Mouse (Mus musculus) heart, adult 2 months (tissue): ENCODE data around the gene Lpxn. TPM values are rescaled to one million over a fixed set of nuclear protein-coding genes. Genes with fewer than 3 reads are reported as not detected.
A peak's percentile ranks its signal among the peaks of the same experiment; 100 is the strongest.

ENCODE experiments used
- DNase-seq, 2 experiments: peaks; one replicate each; pipeline ENCODE4 v3.0.0; 2021
- H3K27ac ChIP-seq: fragments of 200-600 bp; 2 replicates; pipeline ENCODE4 v1.8.1; 2022
- H3K27me3 ChIP-seq: fragments of 200-500 bp; 2 replicates; pipeline ENCODE4 v1.6.1; 2012; ENCODE audit warnings: mild to moderate bottlenecking, low read length, inconsistent platforms, mixed read lengths; ENCODE audit not compliant: control insufficient read depth, insufficient read depth
- H3K36me3 ChIP-seq: fragments of 200-500 bp; 2 replicates; pipeline ENCODE4 v1.6.1; 2012; ENCODE audit warnings: low read length, inconsistent platforms; ENCODE audit not compliant: control insufficient read depth, insufficient read depth
- H3K4me1 ChIP-seq: fragments of 200-500 bp; 2 replicates; pipeline ENCODE4 v1.6.1; 2011; ENCODE audit warnings: low read length; ENCODE audit not compliant: control insufficient read depth, insufficient read depth
- H3K4me3 ChIP-seq: fragments of 200-600 bp; 2 replicates; pipeline ENCODE4 v1.8.1; 2022
- H3K79me2 ChIP-seq: fragments of 200-500 bp; replicated peaks from 2 replicates; pipeline ENCODE4 v1.6.1; 2012; ENCODE audit warnings: mild to moderate bottlenecking, inconsistent platforms, low read length, moderate library complexity, mixed read lengths; ENCODE audit not compliant: control insufficient read depth, insufficient read depth
- H3K9ac ChIP-seq: fragments of 200-500 bp; 2 replicates; pipeline ENCODE4 v1.6.1; 2012; ENCODE audit warnings: low read depth, mild to moderate bottlenecking, control low read depth, inconsistent platforms, low read length, mixed read lengths
- CTCF ChIP-seq: fragments of 200-600 bp; IDR thresholded peaks from 2 replicates; pipeline ENCODE4 v1.8.1; 2022; ENCODE audit warnings: antibody characterized with exemption, mild to moderate bottlenecking, moderate library complexity
- EP300 ChIP-seq: fragments of 200-500 bp; IDR thresholded peaks from 2 replicates; pipeline ENCODE4 v1.6.1; 2011; ENCODE audit warnings: low read depth, low read length, control low read depth; ENCODE audit not compliant: insufficient read depth
- POLR2A ChIP-seq: fragments of 200-500 bp; IDR thresholded peaks from 2 replicates; pipeline ENCODE4 v1.6.1; 2011; ENCODE audit warnings: mild to moderate bottlenecking, low read depth, low read length, control low read depth; ENCODE audit not compliant: insufficient read depth
- WGBS: fragments of 180-500 bp; shearing (Covaris S2); methylation state at CpG from one replicate; pipeline ENCODE4 v1.1.7; 2018; 5-methylcytosine and 5-hydroxymethylcytosine counted together
- intact Hi-C: fragments of 180-260 bp; cut with DNase I; formaldehyde crosslinking; loops from one replicate; pipeline ENCODE4 v1.15.1; 2025
- polyA plus RNA-seq: library from polyadenylated mRNA; depleted of rRNA; stranded (reverse); fragments of >200 nt; gene quantifications from 2 replicates; pipeline ENCODE4 v1.2.3, GENCODE M21; 2012; rRNA removed
- total RNA-seq, 2 experiments: library from RNA; stranded (reverse); gene quantifications; 2 replicates each; pipeline ENCODE4 v1.2.3; 2021

The Lpxn gene
- total and polyA plus RNA-seq, 3 experiments: 0.91 to 1.3 (median 0.97) TPM

- no peak for DNase-seq
- Histone ChIP-seq H3K27me3 (no peaks in the 10 kb centered on the region), H3K9ac (no peak overlapping the region), H3K4me1 (no peaks in the 10 kb centered on the region), H3K79me2 (no peaks in the 10 kb centered on the region), H3K4me3 (no peak overlapping the region), H3K27ac (no peak overlapping the region), H3K36me3 (no peaks in the 10 kb centered on the region)
- 51% methylated on average over 2 of the region's 2 CpGs for WGBS
- no peak for TF ChIP-seq EP300
- TF ChIP-seq POLR2A: no peak
- TF ChIP-seq CTCF: no peak
- intact Hi-C loops: no loop called here
Observed at GRCm38 (mm10) chr19:12830823-12831430, 34.9 kb downstream of the Lpxn start.

- Histone ChIP-seq H3K27ac (no peak overlapping the region), H3K27me3 (no peaks in the 10 kb centered on the region), H3K79me2 (no peaks in the 10 kb centered on the region), H3K4me1 (no peaks in the 10 kb centered on the region), H3K4me3 (no peak overlapping the region), H3K36me3 (no peaks in the 10 kb centered on the region), H3K9ac (no peak overlapping the region)
- DNase-seq: no peak
- 69% methylated on average over 1 of the region's 1 CpGs for WGBS
- intact Hi-C loops: no loop called here
- TF ChIP-seq POLR2A (no peak), CTCF (no peak), EP300 (no peak)
Observed at GRCm38 (mm10) chr19:12831559-12831958, 35.6 kb downstream of the Lpxn start.

- intact Hi-C loops: no loop called here
- 65% methylated on average over 3 of the region's 3 CpGs for WGBS
- TF ChIP-seq CTCF (no peak), EP300 (no peak), POLR2A (no peak)
- Histone ChIP-seq H3K4me3 (no peak overlapping the region), H3K27ac (no peak overlapping the region), H3K79me2 (no peaks in the 10 kb centered on the region), H3K27me3 (no peaks in the 10 kb centered on the region), H3K36me3 (no peaks in the 10 kb centered on the region), H3K4me1 (no peaks in the 10 kb centered on the region), H3K9ac (no peak overlapping the region)
- peak in 1 of 2 experiments; percentile 5 for DNase-seq
Observed at GRCm38 (mm10) chr19:12833625-12834024, 37.6 kb downstream of the Lpxn start.

DNA sequence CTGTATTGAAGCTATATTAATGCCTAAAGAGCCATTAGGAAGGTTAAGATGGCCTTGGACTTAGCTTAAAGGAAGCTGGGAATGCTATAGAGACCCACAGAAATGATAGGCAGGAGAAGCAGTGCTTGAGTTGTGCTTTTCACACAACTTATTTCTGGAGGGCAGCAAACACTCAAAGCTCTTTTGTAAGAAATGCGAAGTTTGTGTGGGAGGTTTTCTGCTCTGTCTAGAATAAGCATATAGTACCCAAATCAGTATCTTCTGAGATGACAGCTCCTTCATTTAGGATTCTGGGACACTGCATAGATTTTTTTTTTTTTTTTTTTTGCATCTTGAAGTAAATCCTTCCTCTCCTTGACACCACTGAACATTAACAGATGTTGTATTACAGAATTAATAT lies 42.5 kb downstream of the Lpxn start:
- DNase-seq: no peak
- WGBS: 61% methylated on average over 1 of the region's 1 CpGs
- H3K9ac ChIP-seq: no peak overlapping the region
- no peak overlapping the region for H3K4me3 ChIP-seq
- H3K79me2 ChIP-seq: no peaks in the 10 kb centered on the region
- intact Hi-C loops: no loop called here
- no peaks in the 10 kb centered on the region for H3K4me1 ChIP-seq
- H3K36me3 ChIP-seq: no peaks in the 10 kb centered on the region
- no peak overlapping the region for H3K27ac ChIP-seq
- TF ChIP-seq EP300: no peak
- no peak for TF ChIP-seq POLR2A
- no peak for TF ChIP-seq CTCF
- no peaks in the 10 kb centered on the region for H3K27me3 ChIP-seq

DNA sequence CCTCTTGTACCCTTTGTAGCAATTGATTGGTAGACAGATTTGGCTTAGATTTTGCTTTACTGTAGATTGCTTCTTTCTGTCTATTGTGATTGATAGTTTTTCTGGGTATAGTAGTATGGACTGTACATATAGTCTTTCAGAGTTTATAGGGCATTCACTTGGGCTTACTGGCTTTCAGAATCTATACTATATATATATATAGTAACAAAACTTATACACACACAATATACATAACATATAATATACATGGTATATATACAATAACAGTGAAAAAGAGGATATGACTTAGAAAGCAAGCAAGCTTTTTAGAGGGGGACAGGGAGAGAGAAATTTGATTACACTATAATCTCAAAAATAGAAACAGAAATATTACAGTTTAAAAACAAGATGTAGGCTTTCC lies 50.4 kb downstream of the Lpxn start, which contains the start of gene Gm5244:
Gene Gm5244, plus strand, starts transcription at position 301 of the 400 bp plus-strand sequence.
- no peak for TF ChIP-seq CTCF
- no peak for TF ChIP-seq POLR2A
- TF ChIP-seq EP300: no peak
- DNase-seq: no peak
- Histone ChIP-seq H3K27ac (no peak within 1 kb of the TSS), H3K27me3 (no peaks in the 10 kb centered on the region), H3K36me3 (no peaks in the 10 kb centered on the region), H3K9ac (no peak within 1 kb of the TSS), H3K79me2 (no peaks in the 10 kb centered on the region), H3K4me1 (no peaks in the 10 kb centered on the region), H3K4me3 (no peak within 1 kb of the TSS)
- intact Hi-C loops: no loop called here

DNA sequence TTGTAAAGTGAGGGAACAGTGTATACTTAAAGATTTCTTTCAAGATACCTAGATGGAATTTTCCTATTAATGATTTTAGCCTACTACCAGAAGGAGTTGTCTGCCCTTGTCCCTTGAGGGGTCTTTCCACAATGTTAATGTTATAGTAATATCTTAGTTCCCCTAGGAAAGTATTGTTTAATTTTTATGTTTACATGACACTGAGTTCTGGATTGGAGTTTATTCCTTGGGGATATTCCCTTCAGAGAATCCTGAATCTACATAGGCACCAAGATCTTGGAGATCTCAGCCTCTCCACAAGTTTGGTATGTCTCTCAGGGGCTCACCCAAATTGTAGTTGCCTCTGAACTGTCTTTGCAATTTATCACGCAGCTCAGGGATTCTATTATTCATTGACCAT lies 61.0 kb downstream of the Lpxn start, which contains the start of gene Olfr1444:
Gene Olfr1444, plus strand, starts transcription at position 301 of the 400 bp plus-strand sequence.
- intact Hi-C loops: no loop called here

More for the DNA sequence above, 61.0 kb downstream of the Lpxn start, which contains the start of gene Olfr1444:
- Histone ChIP-seq H3K4me3 (no peak within 1 kb of the TSS), H3K79me2 (no peaks in the 10 kb centered on the region), H3K9ac (no peak within 1 kb of the TSS), H3K27me3 (no peaks in the 10 kb centered on the region), H3K36me3 (no peaks in the 10 kb centered on the region), H3K27ac (no peak within 1 kb of the TSS), H3K4me1 (no peaks in the 10 kb centered on the region)
- 55% methylated on average over 1 of the region's 1 CpGs for WGBS
- no peak for DNase-seq
- TF ChIP-seq POLR2A (no peak), EP300 (no peak), CTCF (no peak)

Other genes starting within 250 kb of the Lpxn start
- gene Gm4952, start 196.2 kb upstream of the Lpxn start, total RNA-seq: not detected
- gene Gm4952, start 196.2 kb upstream of the Lpxn start, polyA plus RNA-seq: not detected in 2 replicates
- not detected for gene Glyat, start 162.9 kb upstream of the Lpxn start, total RNA-seq
- gene Glyat, start 162.9 kb upstream of the Lpxn start, polyA plus RNA-seq: 0.20 TPM in 1 of 2 replicates, not detected in the other
- not detected for gene Olfr1442, start 125.8 kb upstream of the Lpxn start, total RNA-seq
- gene Olfr1442, start 125.8 kb upstream of the Lpxn start, polyA plus RNA-seq: not detected in 2 replicates
- gene Olfr1443, start 118.1 kb upstream of the Lpxn start, total RNA-seq: not detected
- gene Olfr1443, start 118.1 kb upstream of the Lpxn start, polyA plus RNA-seq: not detected in 2 replicates
- not detected for gene Keg1, start 100.4 kb upstream of the Lpxn start, total RNA-seq
- 0.10 TPM in 1 of 2 replicates, not detected in the other for gene Keg1, start 100.4 kb upstream of the Lpxn start, polyA plus RNA-seq
- gene Cntf, start 30.6 kb upstream of the Lpxn start, total RNA-seq: 1 to 10 TPM in 1 of 2 experiments, under 1 TPM in 1; 0.84 to 1.5 TPM
- gene Cntf, start 30.6 kb upstream of the Lpxn start, polyA plus RNA-seq: 3.1 and 5.8 TPM in 2 replicates
- 10 to 100 TPM; 71.9 to 84.5 TPM for gene Zfp91, start 67 bp upstream of the Lpxn start, total RNA-seq
- gene Zfp91, start 67 bp upstream of the Lpxn start, polyA plus RNA-seq: 17.4 and 36.6 TPM in 2 replicates
- not detected for gene Gm5244, start 50.5 kb downstream of the Lpxn start, total RNA-seq
- 0.35 TPM in 1 of 2 replicates, not detected in the other for gene Gm5244, start 50.5 kb downstream of the Lpxn start, polyA plus RNA-seq
- gene Olfr1444, start 61.1 kb downstream of the Lpxn start, total RNA-seq: not detected
- not detected in 2 replicates for gene Olfr1444, start 61.1 kb downstream of the Lpxn start, polyA plus RNA-seq
- gene Olfr1445, start 87.7 kb downstream of the Lpxn start, total RNA-seq: not detected
- gene Olfr1445, start 87.7 kb downstream of the Lpxn start, polyA plus RNA-seq: not detected in 2 replicates
- gene Olfr1446, start 97.3 kb downstream of the Lpxn start, total RNA-seq: not detected
- gene Olfr1446, start 97.3 kb downstream of the Lpxn start, polyA plus RNA-seq: not detected in 2 replicates
- not detected for gene Olfr1447, start 107.5 kb downstream of the Lpxn start, total RNA-seq
- not detected in 2 replicates for gene Olfr1447, start 107.5 kb downstream of the Lpxn start, polyA plus RNA-seq
- gene Olfr1448, start 128.2 kb downstream of the Lpxn start, total RNA-seq: not detected
- not detected in 2 replicates for gene Olfr1448, start 128.2 kb downstream of the Lpxn start, polyA plus RNA-seq
- not detected for gene Olfr1449, start 134.6 kb downstream of the Lpxn start, total RNA-seq
- gene Olfr1449, start 134.6 kb downstream of the Lpxn start, polyA plus RNA-seq: not detected in 2 replicates
- not detected for gene Olfr1450, start 154.1 kb downstream of the Lpxn start, total RNA-seq
- gene Olfr1450, start 154.1 kb downstream of the Lpxn start, polyA plus RNA-seq: not detected in 2 replicates
- gene Olfr1451, start 198.8 kb downstream of the Lpxn start, total RNA-seq: not detected
- gene Olfr1451, start 198.8 kb downstream of the Lpxn start, polyA plus RNA-seq: not detected in 2 replicates
- gene Olfr1453, start 232.1 kb downstream of the Lpxn start, total RNA-seq: not detected
- gene Olfr1453, start 232.1 kb downstream of the Lpxn start, polyA plus RNA-seq: not detected in 2 replicates